Mouse (Mus musculus): ENCODE measurements at regions not wholly inside any gene's neighbourhood (a gene's known extent, or its start where the extent isn't known, plus 50 kb on each side); places are given as distances from the start of the nearest gene placed in this dataset.

DNA sequence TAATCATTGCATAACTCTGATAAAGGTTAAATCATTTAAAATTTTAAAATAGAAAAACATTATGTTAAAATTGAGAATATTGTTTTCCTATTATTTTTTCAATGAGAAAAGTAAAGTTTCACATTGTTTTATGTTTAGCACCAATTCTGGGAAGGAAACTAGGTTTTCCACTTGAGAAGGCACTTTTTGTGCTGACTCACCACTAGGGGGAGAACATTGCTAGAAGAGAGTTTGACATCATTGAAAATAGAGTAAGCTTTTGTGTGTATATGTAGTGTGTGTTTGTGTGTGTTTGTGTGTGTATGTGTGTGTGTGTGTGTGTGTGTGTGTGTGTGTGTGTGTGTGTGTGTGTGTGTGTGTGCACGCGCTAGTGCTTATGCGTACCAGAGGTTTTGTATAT, 66.9 kb downstream of the Gm11146 start:
- TF ChIP-seq GATA1 (IDR thresholded peaks at IDR 0.05; ENCODE audit: borderline replicate concordance, low read length) (no peak), POLR2AphosphoS5 (IDR thresholded peaks at IDR 0.05; ENCODE audit: insufficient replicate concordance, low read depth, low read length) (no peak), CTCF (IDR thresholded peaks at IDR 0.05; ENCODE audit: low read depth, low read length) (no peak), TAL1 (conservative IDR thresholded peaks at IDR 0.05; ENCODE audit: low read depth, low read length) (no peak), GATA2 (IDR thresholded peaks at IDR 0.05; ENCODE audit: borderline replicate concordance, low read depth, low read length) (no peak)

Measured in G1E (cell line).